34 mouse cellular contexts compared by ENCODE assay signal in genomic region chr12:75713596-75713995, GRCm38 (mm10).
"Had no signal": no experiment of that assay in that cellular context is flagged by ENCODE, and none has a peak within 500 bp of the region (broad histone marks: within the 10 kb centered on the region; RNA-seq: fewer than 3 reads in every experiment).

No protein-coding gene starts in this region.

- H3K36me3 ChIP-seq: intestine, embryonic 15.5 days had no signal

- ATAC-seq: hindbrain, embryonic 16.5 days; hindbrain, postnatal 0 days; inflammation-experienced regulatory T-cells, adult 6 months; intestine, embryonic 15.5 days; intestine, embryonic 16.5 days; intestine, postnatal 0 days had no signal

- H3K4me2 ChIP-seq: heart, embryonic 11.5 days; heart, embryonic 13.5 days; heart, embryonic 15.5 days; hindbrain, embryonic 12.5 days; hindbrain, embryonic 13.5 days; hindbrain, embryonic 14.5 days; hindbrain, embryonic 15.5 days; intestine, embryonic 15.5 days; kidney, embryonic 15.5 days had no signal

- H3K9ac ChIP-seq: heart, embryonic 13.5 days; heart, embryonic 15.5 days; hindbrain, embryonic 12.5 days; hindbrain, embryonic 13.5 days; hindbrain, embryonic 14.5 days; hindbrain, embryonic 15.5 days; intestine, embryonic 15.5 days; kidney, embryonic 15.5 days had no signal

- H3K4me1 ChIP-seq: heart, embryonic 10.5 days; heart, embryonic 13.5 days; heart, embryonic 15.5 days; hindbrain, embryonic 10.5 days; hindbrain, embryonic 12.5 days; hindbrain, embryonic 13.5 days; hindbrain, embryonic 15.5 days; intestine, embryonic 15.5 days; kidney, embryonic 15.5 days had no signal

- H3K4me3 ChIP-seq: heart, embryonic 10.5 days; heart, embryonic 13.5 days; heart, embryonic 15.5 days; hindbrain, embryonic 10.5 days; hindbrain, embryonic 12.5 days; hindbrain, embryonic 13.5 days; hindbrain, embryonic 15.5 days; intestine, embryonic 15.5 days; kidney, embryonic 15.5 days; layer of hippocampus, adult 2 months had no signal

- DNase-seq: heart, postnatal 10 days; heart, postnatal 14 days; heart, postnatal 36 days; heart, postnatal 4 days; kidney, adult 11 months; kidney, adult 18-20 months; kidney, adult 2 months; kidney, adult 8-10 months; kidney, adult 9 months; kidney, postnatal 10 days; kidney, postnatal 14 days; kidney, postnatal 25 days; kidney, postnatal 36 days; kidney, postnatal 4 days; layer of hippocampus, adult 9-11 months; layer of hippocampus, postnatal 36 days had no signal

- H3K27ac ChIP-seq: heart, embryonic 10.5 days; heart, embryonic 13.5 days; heart, embryonic 15.5 days; hindbrain, embryonic 10.5 days; hindbrain, embryonic 12.5 days; hindbrain, embryonic 13.5 days; hindbrain, embryonic 14.5 days; hindbrain, embryonic 15.5 days; hindbrain, postnatal 0 days; intestine, embryonic 15.5 days; kidney, embryonic 15.5 days; kidney, postnatal 0 days; layer of hippocampus, adult 2 months had no signal

- H3K27me3 ChIP-seq: heart, embryonic 13.5 days; heart, embryonic 15.5 days; hindbrain, embryonic 12.5 days; hindbrain, embryonic 13.5 days; hindbrain, embryonic 15.5 days; intestine, embryonic 15.5 days; kidney, embryonic 15.5 days had no signal

- H3K9me3 ChIP-seq: heart, embryonic 10.5 days; heart, embryonic 13.5 days; heart, embryonic 15.5 days; hindbrain, embryonic 10.5 days; hindbrain, embryonic 12.5 days; hindbrain, embryonic 13.5 days; hindbrain, embryonic 15.5 days; intestine, embryonic 15.5 days; kidney, embryonic 15.5 days had no signal
